Mouse (Mus musculus): ENCODE measurements around the gene Carns1. TPM values are rescaled to one million over a fixed set of nuclear protein-coding genes. Genes with fewer than 3 reads are reported as not detected.

The Carns1 gene
- polyA plus RNA-seq, 1 experiment from 2014 or later, result 0.90 TPM

DNA sequence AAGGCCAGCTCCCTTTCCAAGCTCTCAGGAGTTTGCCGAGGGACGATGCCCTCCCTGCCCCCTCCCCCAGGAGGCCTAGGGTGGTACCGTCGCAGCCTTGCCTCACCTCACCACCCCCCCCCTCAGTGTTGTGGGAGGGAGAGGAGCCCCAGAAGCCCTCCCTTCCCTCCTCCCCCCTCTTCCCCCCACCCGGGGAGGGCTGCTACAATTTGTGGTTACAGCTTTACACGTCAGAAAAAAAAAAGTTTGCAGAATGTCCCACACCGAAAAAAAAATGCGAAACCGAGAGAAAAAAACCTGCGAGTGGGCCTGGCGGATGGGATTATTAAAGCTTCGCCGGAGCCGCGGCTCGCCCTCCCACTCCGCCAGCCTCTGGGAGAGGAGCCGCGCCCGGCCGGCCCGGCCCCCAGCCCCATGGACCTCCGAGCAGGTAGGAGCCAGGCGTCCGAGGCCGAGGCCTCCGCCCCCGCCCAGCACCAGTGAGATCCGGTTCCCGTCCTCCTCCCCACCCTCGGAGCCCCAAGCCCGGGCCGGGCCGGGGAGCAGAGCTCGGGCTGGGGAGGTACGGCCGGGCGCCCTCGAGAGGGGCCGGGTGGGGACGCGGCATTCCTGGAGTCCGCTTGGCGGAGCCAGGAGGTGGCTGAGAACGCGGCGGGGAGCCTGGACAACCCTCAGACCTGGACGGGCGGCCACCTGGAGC is 38.9 kb upstream of the Carns1 start, which contains the start of the genes Clcf1 and AC109138.7:
Clcf1 (plus strand) TSS at position 168 of the 700 bp plus-strand sequence.
AC109138.7 (plus strand) TSS at position 287 of the 700 bp plus-strand sequence.
- ATAC-seq, result peak; percentile 54
- TF ChIP-seq EP300 (IDR thresholded peaks at IDR 0.05; ENCODE audit: low read depth) (no peak), CTCF (IDR thresholded peaks at IDR 0.05; ENCODE audit: low read depth) (no peak)
- H3K9me3 ChIP-seq (ENCODE audit: low read length), result no peaks in the 10 kb centered on the region
- DNase-seq, result peak; percentile 59
- H3K9ac ChIP-seq (replicated peaks), result peak within 1 kb of the TSS; percentile 79
- whole genome bisulfite sequencing (ENCODE audit: insufficient replicate concordance), result under 1% methylated on average over 46 of the region's 49 CpGs
- H3K4me1 ChIP-seq (ENCODE audit: insufficient read depth), result peaks cover 41% of the 10 kb centered on the region
- H3K4me2 ChIP-seq (ENCODE audit: low read depth, low read length), result peak within 1 kb of the TSS; percentile 90
- no peaks in the 10 kb centered on the region for H3K36me3 ChIP-seq (replicated peaks; ENCODE audit: insufficient read depth, low read length)
- peaks cover 61% of the 10 kb centered on the region for H3K27me3 ChIP-seq (ENCODE audit: insufficient read depth, low read length)
- H3K27ac ChIP-seq (ENCODE audit: low read depth), result peak within 1 kb of the TSS; percentile 50
- H3K4me3 ChIP-seq (ENCODE audit: low read depth, low read length), result peak within 1 kb of the TSS; percentile 67

DNA sequence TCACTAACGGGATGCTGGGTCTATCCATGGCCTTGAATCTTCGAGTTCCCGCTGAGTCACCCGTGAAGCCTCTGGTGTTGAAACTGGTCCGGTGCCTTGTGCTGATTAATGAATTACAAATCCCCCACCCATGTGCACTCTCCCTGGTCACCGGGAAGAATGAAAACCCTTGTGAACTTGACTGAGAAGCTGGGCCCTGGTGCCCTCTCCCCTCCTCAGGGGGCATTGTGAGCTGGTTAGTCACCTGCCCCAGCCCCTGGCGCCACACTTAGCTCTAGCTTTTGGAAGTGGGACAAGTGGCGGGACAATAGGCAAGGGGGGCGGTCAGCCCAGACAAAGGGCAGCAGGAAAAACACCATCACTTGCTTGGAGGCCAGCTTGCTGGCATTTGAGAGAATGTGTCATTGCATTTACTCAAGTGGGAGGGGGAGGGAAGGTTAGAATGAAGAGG is 38.3 kb upstream of the Carns1 start:
- peak overlapping the region; percentile 79 for H3K9ac ChIP-seq (replicated peaks)
- WGBS (ENCODE audit: insufficient replicate concordance), result 10% methylated on average over 9 of the region's 9 CpGs
- peaks cover 61% of the 10 kb centered on the region for H3K27me3 ChIP-seq (ENCODE audit: insufficient read depth, low read length)
- H3K4me3 ChIP-seq (ENCODE audit: low read depth, low read length), result peak overlapping the region; percentile 67
- ATAC-seq, result peak; percentile 67
- DNase-seq, result peak; percentile 61
- H3K9me3 ChIP-seq (ENCODE audit: low read length), result no peaks in the 10 kb centered on the region
- peaks cover 41% of the 10 kb centered on the region for H3K4me1 ChIP-seq (ENCODE audit: insufficient read depth)
- H3K27ac ChIP-seq (ENCODE audit: low read depth), result peak overlapping the region; percentile 50; the same call in 1 of the 2 replicates
- TF ChIP-seq EP300 (IDR thresholded peaks at IDR 0.05; ENCODE audit: low read depth) (no peak), CTCF (IDR thresholded peaks at IDR 0.05; ENCODE audit: low read depth) (no peak)
- H3K4me2 ChIP-seq (ENCODE audit: low read depth, low read length), result peak overlapping the region; percentile 90
- no peaks in the 10 kb centered on the region for H3K36me3 ChIP-seq (replicated peaks; ENCODE audit: insufficient read depth, low read length)

DNA sequence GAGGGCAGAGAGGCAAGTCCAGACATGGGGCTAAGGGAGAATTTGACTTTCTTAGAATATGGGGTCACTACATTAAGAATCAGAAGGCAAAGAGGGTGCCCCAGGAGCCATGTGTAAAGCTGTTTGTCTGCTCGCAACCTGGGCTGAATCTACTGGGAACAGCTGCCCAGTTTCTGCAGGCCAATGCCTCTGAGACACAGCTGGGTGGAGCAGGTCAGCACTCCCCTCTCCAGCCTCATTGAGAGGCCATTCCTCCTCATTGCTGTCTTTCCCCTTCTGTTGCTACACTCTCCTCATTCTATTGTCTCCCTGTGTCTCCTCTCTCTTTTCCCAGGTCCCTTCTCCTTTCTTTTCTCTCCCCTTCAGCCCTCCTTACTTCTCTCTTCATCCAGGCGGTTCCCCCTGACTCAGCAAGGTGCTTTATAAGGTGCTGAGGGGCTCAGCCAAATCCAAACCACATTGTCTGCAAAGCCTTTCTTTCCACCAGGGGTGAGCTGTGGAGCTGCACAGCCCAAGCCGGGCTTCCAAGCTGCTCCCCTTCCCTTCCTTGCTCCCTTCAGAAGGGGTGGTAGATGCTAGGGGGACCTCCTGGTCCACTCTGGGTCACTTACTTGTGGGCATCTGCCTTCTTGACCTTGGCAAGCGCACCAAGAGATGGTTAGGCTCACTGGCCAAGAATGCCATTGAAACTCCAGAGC is 36.8 kb upstream of the Carns1 start:
- H3K27ac ChIP-seq (ENCODE audit: low read depth), result no peak overlapping the region
- no peak overlapping the region for H3K9ac ChIP-seq (replicated peaks)
- no peak for ATAC-seq
- H3K9me3 ChIP-seq (ENCODE audit: low read length), result no peaks in the 10 kb centered on the region
- H3K4me3 ChIP-seq (ENCODE audit: low read depth, low read length), result no peak overlapping the region
- no peak for TF ChIP-seq CTCF (IDR thresholded peaks at IDR 0.05; ENCODE audit: low read depth)
- TF ChIP-seq EP300 (IDR thresholded peaks at IDR 0.05; ENCODE audit: low read depth), result no peak
- no peak overlapping the region for H3K4me2 ChIP-seq (ENCODE audit: low read depth, low read length)
- no peak for DNase-seq
- WGBS (ENCODE audit: insufficient replicate concordance), result 52% methylated on average over 4 of the region's 4 CpGs
- H3K4me1 ChIP-seq (ENCODE audit: insufficient read depth), result peaks cover 34% of the 10 kb centered on the region
- H3K36me3 ChIP-seq (replicated peaks; ENCODE audit: insufficient read depth, low read length), result no peaks in the 10 kb centered on the region
- H3K27me3 ChIP-seq (ENCODE audit: insufficient read depth, low read length), result peaks cover 57% of the 10 kb centered on the region

DNA sequence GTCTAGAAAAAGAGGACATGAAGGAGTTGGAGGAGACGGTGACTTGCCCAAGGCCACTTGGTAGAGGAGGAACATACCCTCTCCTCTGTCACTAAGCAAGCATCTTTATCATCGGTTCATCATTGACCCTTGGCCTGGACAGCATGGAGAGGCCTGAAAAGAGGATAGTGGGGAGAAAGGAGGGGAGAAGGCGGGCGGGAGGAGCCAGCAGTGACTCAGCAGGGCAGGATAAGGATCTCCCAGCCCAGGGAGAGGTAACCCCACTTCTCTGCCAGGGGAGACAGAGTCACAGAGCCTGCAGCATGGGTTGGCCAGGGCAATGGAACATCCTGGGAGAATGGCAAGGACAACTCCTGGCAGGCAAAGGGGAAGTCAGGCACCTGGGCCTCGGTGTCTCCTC is 33.3 kb upstream of the Carns1 start:
- no peaks in the 10 kb centered on the region for H3K9me3 ChIP-seq (ENCODE audit: low read length)
- no peaks in the 10 kb centered on the region for H3K36me3 ChIP-seq (replicated peaks; ENCODE audit: insufficient read depth, low read length)
- H3K4me3 ChIP-seq (ENCODE audit: low read depth, low read length), result no peak overlapping the region
- ATAC-seq, result no peak
- 74% methylated on average over 5 of the region's 5 CpGs for WGBS (ENCODE audit: insufficient replicate concordance)
- H3K4me2 ChIP-seq (ENCODE audit: low read depth, low read length), result no peak overlapping the region
- no peak for DNase-seq
- H3K27ac ChIP-seq (ENCODE audit: low read depth), result no peak overlapping the region
- no peak for TF ChIP-seq CTCF (IDR thresholded peaks at IDR 0.05; ENCODE audit: low read depth)
- no peak for TF ChIP-seq EP300 (IDR thresholded peaks at IDR 0.05; ENCODE audit: low read depth)
- H3K4me1 ChIP-seq (ENCODE audit: insufficient read depth), result peaks cover 9% of the 10 kb centered on the region
- no peak overlapping the region for H3K9ac ChIP-seq (replicated peaks)
- peaks cover 22% of the 10 kb centered on the region for H3K27me3 ChIP-seq (ENCODE audit: insufficient read depth, low read length)

DNA sequence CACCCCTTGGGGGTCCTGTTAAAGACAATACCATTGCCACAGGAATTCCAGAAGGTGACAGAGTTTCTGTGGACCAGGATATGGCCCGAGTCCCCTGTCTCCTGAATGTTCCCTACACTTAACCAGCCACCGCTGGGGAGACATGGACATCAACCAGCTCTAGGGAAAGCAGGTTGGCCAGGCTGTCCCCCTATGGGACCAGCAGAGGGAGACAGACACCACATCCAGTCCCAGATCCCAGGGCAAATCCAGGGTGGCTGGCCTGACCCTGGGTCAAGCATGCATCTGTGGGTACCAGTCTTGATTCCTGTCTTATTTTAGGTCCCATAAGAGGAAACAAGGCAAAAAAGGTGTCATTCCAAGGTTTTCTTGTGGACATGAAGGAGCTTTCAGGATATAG is 31.7 kb upstream of the Carns1 start:
- no peaks in the 10 kb centered on the region for H3K36me3 ChIP-seq (replicated peaks; ENCODE audit: insufficient read depth, low read length)
- H3K4me2 ChIP-seq (ENCODE audit: low read depth, low read length), result no peak overlapping the region
- no peak overlapping the region for H3K27ac ChIP-seq (ENCODE audit: low read depth)
- ATAC-seq (peak; percentile 79), DNase-seq (peak; percentile 82)
- no peaks in the 10 kb centered on the region for H3K9me3 ChIP-seq (ENCODE audit: low read length)
- peaks cover 8% of the 10 kb centered on the region; the same call in 1 of the 2 replicates for H3K27me3 ChIP-seq (ENCODE audit: insufficient read depth, low read length)
- TF ChIP-seq EP300 (IDR thresholded peaks at IDR 0.05; ENCODE audit: low read depth) (no peak), CTCF (IDR thresholded peaks at IDR 0.05; ENCODE audit: low read depth) (peak; percentile 98)
- H3K4me3 ChIP-seq (ENCODE audit: low read depth, low read length), result no peak overlapping the region
- H3K9ac ChIP-seq (replicated peaks), result no peak overlapping the region
- 8% methylated on average over 2 of the region's 2 CpGs for WGBS (ENCODE audit: insufficient replicate concordance)
- peaks cover 17% of the 10 kb centered on the region for H3K4me1 ChIP-seq (ENCODE audit: insufficient read depth)

DNA sequence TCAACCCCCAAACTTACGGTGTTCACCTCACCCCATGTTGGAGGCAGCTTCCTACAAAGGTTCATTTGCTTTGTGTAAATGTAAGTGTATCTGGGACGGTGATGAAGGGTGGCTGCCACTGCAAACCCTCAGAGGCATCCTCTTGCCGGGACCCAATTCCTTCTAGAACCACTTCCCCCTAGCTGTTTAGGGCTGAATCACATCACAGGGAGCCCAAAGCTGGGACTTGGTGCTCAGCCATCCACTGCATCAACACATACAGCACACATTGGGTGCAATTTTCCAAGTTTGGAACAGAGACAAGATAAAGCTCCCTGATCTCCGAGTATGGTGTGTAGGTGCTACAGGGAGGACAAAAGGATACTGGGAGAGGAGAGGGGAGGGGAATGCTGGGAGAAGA is 29.6 kb upstream of the Carns1 start:
- Histone ChIP-seq H3K9ac (replicated peaks) (no peak overlapping the region), H3K36me3 (replicated peaks; ENCODE audit: insufficient read depth, low read length) (no peaks in the 10 kb centered on the region), H3K4me1 (ENCODE audit: insufficient read depth) (peaks cover 31% of the 10 kb centered on the region), H3K27ac (ENCODE audit: low read depth) (no peak overlapping the region), H3K4me2 (ENCODE audit: low read depth, low read length) (no peak overlapping the region), H3K9me3 (ENCODE audit: low read length) (no peaks in the 10 kb centered on the region), H3K27me3 (ENCODE audit: insufficient read depth, low read length) (no peaks in the 10 kb centered on the region), H3K4me3 (ENCODE audit: low read depth, low read length) (no peak overlapping the region)
- ATAC-seq, result no peak
- DNase-seq, result no peak
- 53% methylated on average over 4 of the region's 4 CpGs for WGBS (ENCODE audit: insufficient replicate concordance)
- peak; percentile 32 for TF ChIP-seq CTCF (IDR thresholded peaks at IDR 0.05; ENCODE audit: low read depth)
- no peak for TF ChIP-seq EP300 (IDR thresholded peaks at IDR 0.05; ENCODE audit: low read depth)
